Mouse (Mus musculus) brain, embryonic 14.5 days (tissue): ENCODE results near the gene Pacsin1.

Experiments
- CTCF ChIP-seq: fragments of 200-500 bp; IDR thresholded peaks from 2 replicates; pipeline ENCODE4 v1.5.1; 2012; ENCODE audit warnings: inconsistent platforms, mild to moderate bottlenecking, moderate library complexity, borderline replicate concordance; ENCODE audit not compliant: insufficient read depth, insufficient read length; ENCODE audit errors: extremely low read depth
- POLR2A ChIP-seq: fragments of 200-500 bp; IDR thresholded peaks from 2 replicates; pipeline ENCODE4 v1.6.1; 2012; ENCODE audit warnings: mild to moderate bottlenecking, inconsistent platforms, borderline replicate concordance; ENCODE audit not compliant: poor library complexity, insufficient read depth, insufficient read length, severe bottlenecking; ENCODE audit errors: extremely low read depth

- no peak for TF ChIP-seq CTCF
- 0 out of 2 replicates have a peak, but pooled peaks have one; percentile 16 for TF ChIP-seq POLR2A
Measured at GRCm38 (mm10) chr17:27655089-27656010, at the start of gene Pacsin1.
